Mouse (Mus musculus) spleen, adult 2 months (tissue): Measurements from ENCODE around the gene Kcnip2.

ENCODE experiments used
- CTCF ChIP-seq: fragments of 200-500 bp; IDR thresholded peaks from 2 replicates; pipeline ENCODE4 v1.5.1; 2011; ENCODE audit warnings: mild to moderate bottlenecking, inconsistent platforms; ENCODE audit not compliant: insufficient read depth, insufficient read length, insufficient replicate concordance; ENCODE audit errors: extremely low read depth
- POLR2A ChIP-seq: fragments of 200-500 bp; IDR thresholded peaks from 2 replicates; pipeline ENCODE4 v1.6.1; 2011; ENCODE audit warnings: low read depth, low read length, inconsistent platforms

- TF ChIP-seq POLR2A (no peak), CTCF (no peak)
Observed at GRCm38 (mm10) chr19:45812673-45813252, 3.1 kb downstream of the Kcnip2 start.
